Mouse (Mus musculus) limb, embryonic 14.5 days (tissue): Measurements from ENCODE around the gene Aknad1. TPM values are rescaled to one million over a fixed set of nuclear protein-coding genes. Genes with fewer than 3 reads are reported as not detected.
A peak's percentile ranks its signal among the peaks of the same experiment; 100 is the strongest.

ENCODE experiments used
- ATAC-seq: fragments of 200-750 bp; cut with Nextera tagmentation; 2 replicates; pipeline ENCODE4 v1.8.0; 2017; ENCODE audit warnings: low read depth, moderate number of reproducible peaks, moderate TSS enrichment; ENCODE audit not compliant: low FRiP score
- DNase-seq: peaks from one replicate; pipeline ENCODE4 v3.0.0-alpha.2; 2015; ENCODE audit warnings: low spot score
- H3K27ac ChIP-seq: fragments of 300-500 bp; sonication (generic); replicated peaks from 2 replicates; pipeline ENCODE4 v1.5.1; 2014; ENCODE audit warnings: low read depth, mild to moderate bottlenecking, low read length, moderate library complexity, mixed read lengths
- H3K27me3 ChIP-seq: fragments of 300-500 bp; sonication (generic); 2 replicates; pipeline ENCODE4 v1.6.1; 2014; ENCODE audit warnings: low read length, mixed read lengths; ENCODE audit not compliant: control insufficient read depth, insufficient read depth
- H3K36me3 ChIP-seq: fragments of 300-500 bp; sonication (generic); 2 replicates; pipeline ENCODE4 v1.6.1; 2014; ENCODE audit warnings: mild to moderate bottlenecking, low read length, moderate library complexity, mixed read lengths; ENCODE audit not compliant: control insufficient read depth, insufficient read depth
- H3K4me1 ChIP-seq: fragments of 300-500 bp; sonication (generic); 2 replicates; pipeline ENCODE4 v1.6.1; 2014; ENCODE audit warnings: antibody characterized with exemption, low read length, mixed read lengths; ENCODE audit not compliant: control insufficient read depth, insufficient read depth
- H3K4me2 ChIP-seq: fragments of 300-500 bp; sonication (generic); replicated peaks from 2 replicates; pipeline ENCODE4 v1.6.1; 2014; ENCODE audit warnings: low read depth, mild to moderate bottlenecking, low read length, moderate library complexity; ENCODE audit not compliant: severe bottlenecking
- H3K4me3 ChIP-seq: fragments of 300-500 bp; sonication (generic); replicated peaks from 2 replicates; pipeline ENCODE4 v1.5.1; 2014; ENCODE audit warnings: low read length
- H3K9ac ChIP-seq: fragments of 300-500 bp; sonication (generic); 2 replicates; pipeline ENCODE4 v1.6.1; 2014; ENCODE audit warnings: mild to moderate bottlenecking, low read depth, low read length, moderate library complexity; ENCODE audit not compliant: severe bottlenecking
- H3K9me3 ChIP-seq: fragments of 300-500 bp; sonication (generic); 2 replicates; pipeline ENCODE4 v1.6.1; 2016; ENCODE audit warnings: low read length; ENCODE audit not compliant: control insufficient read depth
- POLR2A ChIP-seq: fragments of 200-500 bp; IDR thresholded peaks from 2 replicates; pipeline ENCODE4 v1.8.0; 2012; ENCODE audit warnings: inconsistent platforms, mild to moderate bottlenecking, moderate library complexity, borderline replicate concordance; ENCODE audit not compliant: insufficient read depth, insufficient read length; ENCODE audit errors: extremely low read depth
- whole genome bisulfite sequencing: fragments of 180-500 bp; shearing (Covaris S2); extraction: QIAGEN DNeasy Blood & Tissue Kit; methylation state at CpG from one replicate; pipeline ENCODE4 v1.1.7; 2014; 5-methylcytosine and 5-hydroxymethylcytosine counted together
- polyA plus RNA-seq, 2 experiments: library from polyadenylated mRNA; depleted of rRNA in 1 of 2; stranded (reverse) in 1 of 2; unstranded in 1 of 2; fragments of >200 nt; fragmentation: Nextera tagmentation in 1 of 2; extraction: Ambion mirVana in 1 of 2; gene quantifications; 2 replicates each; pipeline versions ENCODE4 v1.2.1 to v1.2.3; 2012 to 2014

Gene Aknad1
- polyA plus RNA-seq, 2 experiments: 2.2 to 3.6 TPM

DNA sequence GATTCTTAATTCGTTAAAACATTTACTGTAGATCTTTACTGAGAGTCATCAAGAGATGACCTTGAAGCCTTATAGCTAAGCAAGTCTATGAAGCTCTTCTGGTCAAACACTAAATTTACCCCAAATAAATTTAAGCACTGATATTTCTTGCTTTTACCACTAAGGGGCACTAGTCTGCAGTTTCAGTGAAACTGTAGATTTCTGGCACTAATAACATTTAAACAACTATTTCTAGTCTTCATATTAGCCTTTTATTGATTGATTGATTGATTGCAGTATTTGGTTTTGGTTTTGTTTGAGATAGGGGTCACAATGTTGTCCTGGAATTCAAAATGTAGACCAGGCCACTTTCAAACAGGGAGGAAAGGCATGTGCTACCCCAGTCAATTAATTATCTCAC, 38.2 kb upstream of the Aknad1 start:
- Histone ChIP-seq H3K27me3 (no peaks in the 10 kb centered on the region), H3K4me3 (no peak overlapping the region), H3K4me2 (no peak overlapping the region), H3K27ac (no peak overlapping the region), H3K36me3 (peaks cover 72% of the 10 kb centered on the region), H3K9me3 (no peaks in the 10 kb centered on the region), H3K9ac (no peak overlapping the region), H3K4me1 (0 out of 2 replicates have a peak, but pooled peaks cover 3% of the 10 kb centered on the region)
- no peak for ATAC-seq
- DNase-seq: peak; percentile 25
- WGBS: 87% methylated on average over 1 of the region's 1 CpGs
- no peak for TF ChIP-seq POLR2A

- no peak for DNase-seq
- TF ChIP-seq POLR2A: no peak
- 0 out of 2 replicates have a peak, but pooled peaks cover 3% of the 10 kb centered on the region for H3K4me1 ChIP-seq
- no peak for ATAC-seq
- no peak overlapping the region for H3K4me3 ChIP-seq
- H3K27ac ChIP-seq: no peak overlapping the region
- WGBS: 93% methylated on average over 8 of the region's 8 CpGs
- no peak overlapping the region for H3K9ac ChIP-seq
- H3K27me3 ChIP-seq: no peaks in the 10 kb centered on the region
- H3K4me2 ChIP-seq: no peak overlapping the region
- H3K36me3 ChIP-seq: peaks cover 63% of the 10 kb centered on the region
- H3K9me3 ChIP-seq: no peaks in the 10 kb centered on the region
These were observed 36.7 kb upstream of the Aknad1 start for GRCm38 (mm10) chr3:108702789-108703188.

- H3K4me3 ChIP-seq: no peak overlapping the region
- no peak overlapping the region for H3K9ac ChIP-seq
- peaks cover 20% of the 10 kb centered on the region for H3K36me3 ChIP-seq
- no peak for DNase-seq
- H3K27me3 ChIP-seq: no peaks in the 10 kb centered on the region
- no peak for TF ChIP-seq POLR2A
- no peak overlapping the region for H3K4me2 ChIP-seq
- ATAC-seq: no peak
- H3K4me1 ChIP-seq: peaks cover 16% of the 10 kb centered on the region; the same call in 1 of the 2 replicates
- WGBS: 92% methylated on average over 5 of the region's 5 CpGs
- no peaks in the 10 kb centered on the region for H3K9me3 ChIP-seq
- H3K27ac ChIP-seq: no peak overlapping the region
These were observed 28.2 kb upstream of the Aknad1 start for GRCm38 (mm10) chr3:108711296-108711695.

GRCm38 (mm10) chr3:108713065-108713675, 26.3 kb upstream of the Aknad1 start:
- no peak for ATAC-seq
- H3K27me3 ChIP-seq: no peaks in the 10 kb centered on the region
- no peak for TF ChIP-seq POLR2A
- no peak overlapping the region for H3K9ac ChIP-seq
- H3K4me1 ChIP-seq: peaks cover 16% of the 10 kb centered on the region; the same call in 1 of the 2 replicates
- H3K27ac ChIP-seq: no peak overlapping the region
- DNase-seq: no peak
- WGBS: 33% methylated on average over 3 of the region's 3 CpGs
- peaks cover 11% of the 10 kb centered on the region; the same call in 1 of the 2 replicates for H3K36me3 ChIP-seq
- no peak overlapping the region for H3K4me3 ChIP-seq
- H3K4me2 ChIP-seq: no peak overlapping the region
- H3K9me3 ChIP-seq: no peaks in the 10 kb centered on the region

GRCm38 (mm10) chr3:108714837-108715236, 24.6 kb upstream of the Aknad1 start:
- Histone ChIP-seq H3K36me3 (peaks cover 4% of the 10 kb centered on the region; the same call in 1 of the 2 replicates), H3K4me1 (peaks cover 20% of the 10 kb centered on the region; the same call in 1 of the 2 replicates), H3K27me3 (no peaks in the 10 kb centered on the region), H3K4me2 (no peak overlapping the region), H3K27ac (no peak overlapping the region), H3K9ac (no peak overlapping the region), H3K4me3 (no peak overlapping the region), H3K9me3 (no peaks in the 10 kb centered on the region)
- TF ChIP-seq POLR2A: no peak
- no peak for DNase-seq
- WGBS: 93% methylated on average over 4 of the region's 4 CpGs
- ATAC-seq: no peak
